Mouse (Mus musculus): Measurements from ENCODE around the gene Cryzl1. TPM values are rescaled to one million over a fixed set of nuclear protein-coding genes. Genes with fewer than 3 reads are reported as not detected.
A peak's percentile ranks its signal among the peaks of the same experiment; 100 is the strongest.
"Not testable (repeated sequence)": the region's sequence is repeated elsewhere in the genome, so short reads cannot be mapped to it uniquely, and the experiment has no call there.

Cryzl1 gene
- polyA plus RNA-seq, 1 experiment = 55.0 TPM

DNA sequence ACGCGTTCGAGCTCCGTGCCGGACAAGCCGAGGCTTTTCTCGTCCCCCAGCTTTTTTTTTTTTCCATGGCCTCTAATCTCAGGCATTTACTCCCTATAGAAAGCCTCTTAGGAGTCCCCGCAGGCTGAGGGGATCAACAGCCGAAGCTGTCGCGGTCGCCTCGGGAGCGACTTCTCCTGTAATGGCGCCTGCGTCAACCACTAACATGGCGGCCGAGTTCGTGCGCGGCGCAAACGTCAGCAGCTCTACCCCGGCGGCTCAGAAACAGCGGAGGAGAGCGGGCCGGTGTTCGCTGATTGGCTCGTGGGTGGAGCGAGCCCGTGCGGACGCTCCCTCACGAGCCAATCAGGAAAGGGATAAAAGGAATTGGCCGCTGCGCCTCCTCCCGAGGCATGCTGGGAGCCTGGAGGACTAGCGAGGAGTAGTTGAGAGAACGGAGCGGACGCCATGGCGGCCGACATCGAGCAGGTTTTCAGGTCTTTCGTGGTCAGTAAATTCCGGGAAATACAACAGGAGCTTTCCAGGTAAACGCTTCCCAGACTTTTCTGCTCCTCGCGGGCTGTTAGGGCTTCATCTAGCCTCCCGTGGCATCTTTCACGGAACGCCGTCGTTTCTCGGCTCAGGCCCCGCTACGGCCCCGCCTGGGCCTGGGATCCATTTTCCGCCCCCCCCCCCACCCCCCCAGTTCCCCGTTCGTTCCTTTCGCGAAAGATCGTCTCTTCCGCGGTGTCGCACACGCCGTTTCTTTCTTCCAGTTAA, 81.1 kb downstream of the Cryzl1 start, which contains the start of gene Son:
Gene Son (plus strand): TSS at position 46 of the 759 bp plus-strand sequence.
- Histone ChIP-seq H3K4me1 (ENCODE audit: control insufficient read depth, insufficient read depth, low read length) (peaks cover 15% of the 10 kb centered on the region), H3K27ac (ENCODE audit: insufficient read depth, low read depth, low read length) (peak within 1 kb of the TSS; percentile 99), H3K4me3 (ENCODE audit: insufficient read depth, low read length) (peak within 1 kb of the TSS; percentile 88)
- peak; percentile 84; the same call in 1 of the 2 replicates for TF ChIP-seq POLR2A (IDR thresholded peaks at IDR 0.05; ENCODE audit: borderline replicate concordance, low read depth, low read length)
- no peak for TF ChIP-seq CTCF (IDR thresholded peaks at IDR 0.05; ENCODE audit: low read depth, low read length)

DNA sequence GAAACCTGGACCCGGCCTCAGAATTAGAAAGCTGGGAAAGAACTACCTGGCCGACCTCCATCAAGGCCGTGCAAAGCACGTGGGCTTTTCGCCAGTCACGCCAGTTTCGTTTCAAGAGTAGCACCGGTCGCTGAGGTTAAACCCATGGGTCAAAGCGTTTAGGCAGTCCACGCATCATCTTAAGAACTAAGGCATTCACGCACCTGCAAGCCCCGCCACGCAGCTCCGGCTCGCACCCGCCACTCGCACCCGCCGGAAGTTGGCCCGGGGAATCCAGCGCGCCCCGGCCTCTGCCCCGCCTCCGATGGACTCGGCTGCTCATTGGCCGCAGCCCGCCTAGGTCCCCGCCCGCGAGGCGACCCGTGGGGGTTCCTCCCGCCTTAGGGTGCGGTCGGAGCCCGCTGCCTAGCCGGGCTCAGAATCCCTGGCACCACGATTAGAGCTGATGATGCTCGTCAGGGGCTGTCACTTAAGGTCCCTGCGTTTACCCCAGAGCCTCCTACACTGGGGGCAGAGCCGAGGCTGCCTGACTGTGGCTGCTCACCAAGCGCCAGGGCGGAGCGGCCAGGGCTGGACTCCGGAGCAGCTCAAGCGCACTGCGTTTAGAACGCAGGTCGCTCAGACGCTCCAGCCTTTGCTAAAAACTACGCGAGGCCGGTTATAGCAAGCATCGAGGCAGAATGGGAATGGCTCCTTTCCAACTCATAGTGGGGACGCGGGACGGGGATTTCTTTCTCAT, 81.9 kb downstream of the Cryzl1 start, which contains the start of gene Gart:
Gene Gart (minus strand): TSS at position 272 of the 739 bp plus-strand sequence.
- Histone ChIP-seq H3K4me3 (ENCODE audit: insufficient read depth, low read length) (peak within 1 kb of the TSS; percentile 88), H3K27ac (ENCODE audit: insufficient read depth, low read depth, low read length) (peak within 1 kb of the TSS; percentile 99), H3K4me1 (ENCODE audit: control insufficient read depth, insufficient read depth, low read length) (peaks cover 13% of the 10 kb centered on the region)
- TF ChIP-seq CTCF (IDR thresholded peaks at IDR 0.05; ENCODE audit: low read depth, low read length) (no peak), POLR2A (IDR thresholded peaks at IDR 0.05; ENCODE audit: borderline replicate concordance, low read depth, low read length) (peak; percentile 19; the same call in 1 of the 2 replicates)

- peak overlapping the region; percentile 80 for H3K4me3 ChIP-seq (ENCODE audit: insufficient read depth, low read length)
- no peak for TF ChIP-seq POLR2A (IDR thresholded peaks at IDR 0.05; ENCODE audit: borderline replicate concordance, low read depth, low read length)
- no peak for TF ChIP-seq CTCF (IDR thresholded peaks at IDR 0.05; ENCODE audit: low read depth, low read length)
- peak overlapping the region; percentile 61 for H3K27ac ChIP-seq (ENCODE audit: insufficient read depth, low read depth, low read length)
- H3K4me1 ChIP-seq (ENCODE audit: control insufficient read depth, insufficient read depth, low read length) = peaks cover 13% of the 10 kb centered on the region
Measured at GRCm38 (mm10) chr16:91645995-91646602, 82.7 kb downstream of the Cryzl1 start.

GRCm38 (mm10) chr16:91645420-91645819, 83.4 kb downstream of the Cryzl1 start:
- not testable (repeated sequence) for H3K27ac ChIP-seq (ENCODE audit: insufficient read depth, low read depth, low read length); H3K4me3 ChIP-seq (ENCODE audit: insufficient read depth, low read length)
- H3K4me1 ChIP-seq (ENCODE audit: control insufficient read depth, insufficient read depth, low read length) = peaks cover 11% of the 10 kb centered on the region

DNA sequence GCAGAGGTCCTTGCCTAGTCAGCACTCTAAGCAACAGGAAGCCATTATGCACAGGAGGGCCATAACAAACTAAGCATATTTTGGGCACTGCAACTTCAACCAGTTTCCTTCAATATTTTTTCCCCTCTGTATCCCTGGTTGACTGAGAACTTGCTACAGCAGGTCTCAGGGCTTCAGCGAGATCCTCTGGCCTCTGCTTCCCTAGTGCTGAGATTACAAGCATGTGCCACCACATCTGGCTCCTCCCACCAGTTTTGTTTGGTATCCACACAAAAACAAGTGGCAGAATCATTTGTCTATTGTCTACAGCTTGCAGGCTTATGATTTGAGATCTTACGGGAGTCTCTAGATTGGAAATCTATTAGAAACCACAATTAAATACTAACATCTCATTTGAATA, 83.9 kb downstream of the Cryzl1 start:
- H3K4me3 ChIP-seq (ENCODE audit: insufficient read depth, low read length) = peak overlapping the region; percentile 13
- H3K4me1 ChIP-seq (ENCODE audit: control insufficient read depth, insufficient read depth, low read length) = peaks cover 9% of the 10 kb centered on the region
- TF ChIP-seq CTCF (IDR thresholded peaks at IDR 0.05; ENCODE audit: low read depth, low read length) = no peak
- no peak for TF ChIP-seq POLR2A (IDR thresholded peaks at IDR 0.05; ENCODE audit: borderline replicate concordance, low read depth, low read length)
- H3K27ac ChIP-seq (ENCODE audit: insufficient read depth, low read depth, low read length) = no peak overlapping the region

DNA sequence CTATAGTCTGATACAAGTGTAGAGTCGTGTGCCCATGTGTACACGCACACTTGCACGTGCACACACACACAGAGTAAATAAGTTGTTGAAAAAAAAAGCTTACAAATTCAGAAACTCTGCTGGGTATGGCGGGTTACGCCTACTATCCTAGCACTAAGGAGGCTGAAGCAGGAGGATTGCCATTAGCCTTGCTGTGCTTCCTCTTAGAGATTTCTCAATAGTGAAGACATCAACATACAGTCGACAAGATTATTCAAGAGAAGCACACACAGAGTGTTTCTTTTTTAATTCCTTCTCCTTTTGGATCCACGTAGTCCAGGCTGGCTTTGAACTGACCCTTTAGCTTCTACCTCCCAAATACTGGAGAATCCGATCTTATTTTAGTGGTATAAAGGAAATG, 88.6 kb downstream of the Cryzl1 start:
- TF ChIP-seq POLR2A (IDR thresholded peaks at IDR 0.05; ENCODE audit: borderline replicate concordance, low read depth, low read length) = no peak
- TF ChIP-seq CTCF (IDR thresholded peaks at IDR 0.05; ENCODE audit: low read depth, low read length) = no peak
- H3K4me1 ChIP-seq (ENCODE audit: control insufficient read depth, insufficient read depth, low read length) = peaks cover 9% of the 10 kb centered on the region
- no peak overlapping the region for H3K4me3 ChIP-seq (ENCODE audit: insufficient read depth, low read length)
- H3K27ac ChIP-seq (ENCODE audit: insufficient read depth, low read depth, low read length) = no peak overlapping the region

DNA sequence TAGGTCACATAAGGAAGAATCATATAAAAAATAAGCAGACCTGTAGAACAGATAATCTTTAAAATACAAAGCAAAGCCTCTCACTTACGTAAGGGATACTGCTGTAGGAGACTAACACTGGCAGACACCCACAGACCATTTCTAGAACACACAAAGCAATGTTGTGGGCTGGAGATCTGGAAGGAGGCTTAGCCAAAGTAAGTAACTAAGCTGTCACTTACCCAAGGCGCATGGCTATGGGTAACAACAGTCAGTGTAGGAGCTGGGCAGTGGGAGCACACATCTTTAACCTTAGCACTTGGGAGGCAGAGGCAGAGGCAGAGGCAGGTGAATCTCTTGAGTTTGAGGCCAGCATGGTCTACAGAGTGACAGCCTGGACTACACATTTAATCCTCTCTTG, 89.1 kb downstream of the Cryzl1 start:
- peaks cover 5% of the 10 kb centered on the region for H3K4me1 ChIP-seq (ENCODE audit: control insufficient read depth, insufficient read depth, low read length)
- H3K27ac ChIP-seq (ENCODE audit: insufficient read depth, low read depth, low read length) = no peak overlapping the region
- no peak for TF ChIP-seq CTCF (IDR thresholded peaks at IDR 0.05; ENCODE audit: low read depth, low read length)
- TF ChIP-seq POLR2A (IDR thresholded peaks at IDR 0.05; ENCODE audit: borderline replicate concordance, low read depth, low read length) = no peak
- H3K4me3 ChIP-seq (ENCODE audit: insufficient read depth, low read length) = no peak overlapping the region

Other genes with a start within 250 kb of the Cryzl1 start
- gene Ifnar1, start 243.7 kb downstream of the Cryzl1 start, polyA plus RNA-seq (2012; ENCODE audit: insufficient read depth, insufficient read length, missing spikeins) = 89.1 and 92.5 TPM in 2 replicates
- gene Ifngr2, start 181.9 kb downstream of the Cryzl1 start, polyA plus RNA-seq (2012; ENCODE audit: insufficient read depth, insufficient read length, missing spikeins) = 193 and 222 TPM in 2 replicates
- gene Tmem50b, start 131.2 kb downstream of the Cryzl1 start, polyA plus RNA-seq (2012; ENCODE audit: insufficient read depth, insufficient read length, missing spikeins) = 78.7 and 80.3 TPM in 2 replicates
- gene Dnajc28, start 109.9 kb downstream of the Cryzl1 start, polyA plus RNA-seq (2012; ENCODE audit: insufficient read depth, insufficient read length, missing spikeins) = 7.5 and 7.9 TPM in 2 replicates
- gene Gart, start 82.0 kb downstream of the Cryzl1 start, polyA plus RNA-seq (2012; ENCODE audit: insufficient read depth, insufficient read length, missing spikeins) = 27.6 and 31.6 TPM in 2 replicates
- gene Son, start 81.5 kb downstream of the Cryzl1 start, polyA plus RNA-seq (2012; ENCODE audit: insufficient read depth, insufficient read length, missing spikeins) = 237 and 238 TPM in 2 replicates
- gene Donson, start 40.2 kb downstream of the Cryzl1 start, polyA plus RNA-seq (2012; ENCODE audit: insufficient read depth, insufficient read length, missing spikeins) = 12.2 and 14.5 TPM in 2 replicates
- gene Itsn1, start 306 bp upstream of the Cryzl1 start, polyA plus RNA-seq (2012; ENCODE audit: insufficient read depth, insufficient read length, missing spikeins) = 110 and 130 TPM in 2 replicates